Mouse (Mus musculus): ENCODE measurements around the gene Rgcc.
A peak's percentile ranks its signal among the peaks of the same experiment; 100 is the strongest.

Gene Rgcc

DNA sequence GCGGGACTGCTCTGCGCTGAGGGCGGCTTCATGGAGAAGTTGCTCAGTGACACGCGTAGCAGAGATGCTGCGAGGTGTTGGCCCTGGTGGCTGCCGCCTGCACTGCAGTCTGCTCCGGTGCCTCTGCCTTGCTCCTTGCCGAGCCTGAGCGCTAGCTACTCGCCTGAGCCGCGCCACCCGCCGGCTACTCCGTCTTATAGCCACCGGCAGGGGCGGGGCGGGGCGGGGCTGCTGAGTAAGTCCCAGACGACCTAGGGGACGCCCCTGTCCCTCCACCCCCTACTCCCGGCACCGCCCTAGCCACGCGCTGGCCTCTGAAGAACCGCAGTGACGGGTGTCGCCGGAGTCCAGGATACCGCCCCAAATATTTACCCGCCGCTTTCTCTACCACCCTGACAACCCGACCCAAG lies at the start of gene Rgcc:
TSS of gene Rgcc (minus strand) at position 180 of the 410 bp plus-strand sequence.
- DNase-seq = peak; percentile 99

DNA sequence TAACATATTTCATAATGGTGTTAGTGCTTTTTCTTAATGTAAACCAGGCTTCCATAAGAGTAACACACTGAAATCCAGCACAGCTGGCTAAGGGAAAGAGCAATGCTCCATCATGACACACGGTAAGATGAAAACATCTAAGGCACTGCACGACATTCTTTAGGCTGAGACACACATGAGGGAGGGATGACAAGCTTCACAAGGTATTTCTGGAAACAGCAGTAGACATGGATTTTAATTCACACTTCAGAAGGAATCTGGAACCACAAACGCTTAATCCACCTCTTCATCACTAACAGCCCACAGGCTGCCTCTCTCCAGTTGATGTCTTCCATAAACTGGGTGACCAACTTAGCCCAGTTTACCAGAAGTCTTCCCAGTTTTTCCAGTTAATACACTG lies 44.9 kb upstream of the Rgcc start:
- DNase-seq = no peak

DNA sequence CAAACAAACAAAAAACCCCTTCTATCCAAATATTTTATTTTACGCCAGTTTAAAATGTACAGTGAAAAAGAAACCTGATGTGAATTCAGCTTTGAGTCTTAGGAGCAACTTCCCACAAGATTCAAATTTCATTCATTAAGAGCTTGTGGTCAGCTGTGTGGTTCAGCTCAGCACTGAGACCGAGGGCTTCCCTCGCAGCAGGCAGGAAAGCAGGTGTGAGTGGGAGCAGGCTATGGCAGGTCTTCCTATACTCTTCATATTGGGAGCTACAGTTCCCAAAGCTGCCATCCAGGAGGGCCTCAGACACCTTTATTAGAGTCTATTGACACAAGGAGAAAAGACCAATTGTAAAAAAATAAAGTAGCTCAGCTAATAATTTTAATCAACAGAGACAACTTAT lies 34.2 kb upstream of the Rgcc start:
- DNase-seq = no peak

DNA sequence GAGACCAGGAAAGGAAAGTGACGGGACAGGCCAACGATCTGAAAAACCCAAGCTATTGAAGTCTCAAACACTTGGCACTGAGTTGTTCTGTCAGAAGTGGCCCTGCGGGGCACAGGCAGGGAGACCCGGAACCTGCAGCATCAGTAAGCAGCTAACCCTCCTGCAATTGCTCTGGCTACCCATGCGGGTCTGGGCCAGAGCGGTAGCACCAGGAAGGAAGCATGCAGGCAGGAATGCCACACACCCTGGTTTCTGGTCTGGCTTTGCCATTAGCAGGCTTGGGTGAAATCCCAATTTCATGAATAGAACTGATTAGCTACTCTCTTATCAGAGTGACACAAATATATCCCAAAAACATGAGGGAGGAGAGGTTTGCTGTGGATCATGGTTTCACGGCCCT lies 30.5 kb upstream of the Rgcc start:
- no peak for DNase-seq

DNA sequence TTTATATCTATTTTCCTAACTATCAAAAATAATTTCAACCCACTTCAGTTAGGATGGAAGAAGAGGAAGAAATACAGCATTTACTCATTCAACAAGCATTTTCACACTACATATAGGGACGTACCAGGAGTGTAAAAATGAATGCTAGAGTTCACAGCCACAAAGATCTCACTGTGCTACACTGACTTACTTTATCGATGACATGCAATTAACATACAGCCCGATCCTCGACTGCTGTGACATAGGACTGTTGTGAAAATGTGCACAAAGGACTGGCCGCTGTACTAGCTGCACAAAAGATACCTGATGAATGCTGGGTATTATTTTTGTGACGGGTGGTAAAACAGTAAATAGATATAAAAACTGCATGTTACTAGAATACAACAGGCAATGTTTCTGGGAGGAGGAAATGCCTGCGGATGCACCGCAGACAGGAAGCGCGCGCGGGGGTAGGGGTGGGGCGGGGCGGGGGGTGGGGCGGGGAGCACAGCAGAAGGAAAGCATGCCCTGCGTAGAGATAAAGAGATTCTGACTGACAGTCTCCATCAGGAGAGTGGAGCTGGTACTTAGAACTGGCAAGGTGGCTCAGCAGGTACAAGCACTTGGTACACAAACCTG lies 29.6 kb upstream of the Rgcc start:
- DNase-seq = peak in 1 of 2 experiments; percentile 39

DNA sequence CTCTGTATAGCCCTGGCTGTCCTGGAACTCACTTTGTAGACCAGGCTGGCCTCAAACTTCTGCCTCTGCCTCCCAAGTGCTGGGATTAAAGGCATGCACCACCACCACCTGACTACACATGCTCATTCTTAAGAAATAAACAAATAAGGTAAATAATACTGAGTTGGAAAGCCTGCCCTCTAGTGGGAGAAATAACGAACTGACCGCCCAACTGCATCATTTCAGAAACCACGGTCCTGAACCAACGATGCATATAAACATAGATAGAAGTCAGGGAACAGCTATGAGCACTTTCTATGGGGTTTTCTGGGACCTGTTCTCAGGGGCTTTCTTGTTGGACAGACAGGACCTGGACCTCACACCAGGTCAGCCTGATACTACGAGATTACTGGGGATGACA lies 25.6 kb upstream of the Rgcc start:
- no peak for DNase-seq

DNA sequence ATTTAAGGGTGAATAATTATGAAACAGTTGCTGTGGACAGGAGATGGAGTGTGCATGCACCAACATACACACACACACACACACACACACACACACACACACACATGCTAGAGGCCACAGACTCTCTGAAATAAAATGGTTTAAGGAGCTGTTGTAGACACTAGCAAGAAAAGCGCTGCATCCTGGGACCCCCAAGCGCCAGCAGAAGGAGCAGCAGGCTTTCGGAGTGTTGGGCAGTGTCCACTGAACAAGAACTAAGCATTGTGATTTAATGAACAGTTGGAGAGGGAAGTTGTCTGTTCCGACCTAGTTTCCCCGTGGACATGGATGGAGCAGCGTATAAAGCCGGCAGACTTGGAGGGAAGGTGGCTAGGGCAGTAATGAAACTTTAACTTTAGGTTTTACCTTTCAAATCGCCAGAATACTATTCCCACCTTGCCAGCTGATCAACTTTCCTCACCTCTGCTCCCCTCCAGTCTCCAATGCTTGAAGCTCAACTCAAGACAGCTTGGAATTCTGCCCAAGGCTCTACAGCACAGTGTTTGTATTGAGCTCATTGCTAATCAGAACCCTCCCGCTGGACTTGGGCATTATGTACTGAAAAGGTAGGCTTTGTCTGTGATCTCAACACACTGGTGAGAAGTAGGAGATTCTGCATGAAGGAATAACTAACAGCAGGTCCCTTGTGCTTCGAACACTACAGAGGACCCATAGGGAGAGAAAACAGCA lies 22.8 kb upstream of the Rgcc start:
- no peak for DNase-seq

DNA sequence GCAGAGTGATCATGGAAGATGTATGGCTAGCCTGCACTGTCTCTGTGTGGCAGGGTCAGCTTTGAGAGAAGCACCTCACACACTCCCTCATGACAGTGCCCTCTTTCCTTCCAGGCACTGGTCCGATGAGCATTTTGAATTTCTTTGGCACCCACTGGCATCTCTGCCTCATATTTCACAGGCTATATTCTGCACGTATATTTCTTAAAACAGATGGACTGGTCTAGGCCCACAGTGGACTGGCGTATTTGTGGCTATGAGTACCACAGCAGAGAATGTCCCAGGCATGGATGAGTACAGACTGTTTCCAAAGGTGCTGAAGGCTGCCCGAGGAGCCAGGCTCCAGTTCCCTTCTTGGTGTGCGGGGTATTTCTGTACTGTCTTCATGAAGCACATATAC lies 20.4 kb upstream of the Rgcc start:
- DNase-seq = no peak

DNA sequence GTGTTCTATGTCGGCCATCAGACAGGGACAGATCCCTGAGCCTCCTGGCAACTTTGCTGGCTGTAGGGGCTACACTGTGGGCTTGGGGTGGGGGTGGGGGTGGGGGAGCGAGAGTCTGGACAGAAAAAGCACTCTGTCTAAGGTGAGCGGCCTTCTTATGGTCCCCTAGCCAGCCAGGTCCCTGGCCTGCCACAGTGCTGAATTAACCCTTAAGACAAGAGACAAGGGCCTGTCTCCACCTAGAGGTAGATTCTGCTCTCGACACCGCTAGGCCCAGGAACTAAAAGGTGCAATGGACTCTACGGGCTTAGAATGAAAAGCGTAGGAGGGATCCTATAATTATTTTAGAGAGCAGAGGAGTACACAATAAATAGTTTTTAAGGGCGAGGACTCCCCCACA lies 19.7 kb upstream of the Rgcc start:
- DNase-seq = peak; percentile 71

DNA sequence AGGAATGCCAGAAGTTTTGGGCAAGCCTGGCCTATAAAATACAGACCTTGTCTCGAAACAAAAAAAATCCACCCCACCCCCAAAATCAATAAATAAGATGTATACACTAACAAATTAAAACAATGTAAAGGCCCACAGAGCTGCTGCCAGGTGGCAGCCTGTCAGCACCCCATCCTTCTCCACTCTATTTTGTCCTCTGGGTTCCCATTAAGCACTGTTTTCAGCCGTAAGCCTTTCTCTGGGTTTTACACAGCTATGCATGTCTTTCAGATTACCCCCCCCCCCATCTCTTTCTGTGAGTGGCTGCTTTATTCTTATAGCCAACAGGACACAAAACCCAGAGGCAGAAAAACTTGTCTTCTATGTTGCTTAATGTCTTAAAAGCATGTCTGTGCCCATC lies 16.2 kb upstream of the Rgcc start:
- peak in 1 of 2 experiments; percentile 8 for DNase-seq

DNA sequence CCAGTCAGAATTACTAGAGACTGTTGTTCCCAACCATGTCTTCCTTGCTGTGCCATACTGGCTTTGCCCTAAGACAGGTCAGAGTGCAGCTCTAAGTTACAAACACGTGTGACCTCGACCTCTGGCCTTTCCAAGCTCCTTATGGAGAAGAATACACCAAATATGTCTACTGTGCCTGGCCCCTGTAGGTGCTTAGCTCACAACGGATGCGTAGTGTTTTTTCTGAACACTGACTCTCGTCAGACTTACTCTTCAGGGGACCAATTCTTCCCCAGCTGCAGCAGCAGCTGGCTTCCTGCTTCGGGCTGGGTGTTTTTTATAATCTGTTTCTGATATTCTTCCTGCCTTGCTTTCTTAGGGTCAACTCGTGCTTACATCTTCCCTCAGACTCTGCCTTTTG lies 14.4 kb upstream of the Rgcc start:
- DNase-seq = peak; percentile 48 to 65

DNA sequence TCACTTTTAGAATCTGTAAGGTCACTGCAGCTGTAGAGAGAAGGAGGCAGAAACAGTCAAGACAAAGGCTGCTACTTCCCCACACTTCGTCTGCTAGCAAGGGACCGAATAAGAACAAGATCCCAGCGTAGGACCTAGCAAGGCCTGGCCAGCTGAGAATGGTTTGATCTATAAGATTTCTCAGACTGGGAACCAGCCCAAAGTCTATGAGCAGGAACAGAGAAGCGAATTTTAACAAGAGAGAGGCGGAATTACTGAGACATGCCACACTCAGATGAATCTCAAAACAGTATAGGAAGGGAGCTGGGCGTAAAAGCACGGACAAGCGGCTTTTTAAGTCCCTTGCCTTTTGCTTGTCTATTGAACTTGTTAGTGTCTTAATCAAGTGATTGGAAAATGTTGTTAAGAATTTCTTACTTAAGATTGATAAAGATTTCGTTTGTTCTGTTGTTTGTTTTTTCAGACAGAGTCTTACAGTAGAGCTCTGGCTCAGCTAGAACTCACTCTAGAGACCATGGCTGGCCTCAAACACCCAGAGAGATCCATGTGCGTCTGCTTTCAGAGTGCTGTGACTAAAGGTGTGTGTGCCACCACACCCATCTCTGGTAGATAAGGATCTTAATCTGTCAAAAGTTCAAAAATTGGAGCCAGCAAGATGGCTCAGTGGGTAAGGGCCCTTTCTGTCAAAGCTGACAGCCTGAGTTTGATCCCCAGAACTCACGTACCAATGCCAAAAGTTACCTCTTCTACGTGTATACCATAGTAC lies 13.0 kb upstream of the Rgcc start:
- peak in 1 of 2 experiments; percentile 24 for DNase-seq

DNA sequence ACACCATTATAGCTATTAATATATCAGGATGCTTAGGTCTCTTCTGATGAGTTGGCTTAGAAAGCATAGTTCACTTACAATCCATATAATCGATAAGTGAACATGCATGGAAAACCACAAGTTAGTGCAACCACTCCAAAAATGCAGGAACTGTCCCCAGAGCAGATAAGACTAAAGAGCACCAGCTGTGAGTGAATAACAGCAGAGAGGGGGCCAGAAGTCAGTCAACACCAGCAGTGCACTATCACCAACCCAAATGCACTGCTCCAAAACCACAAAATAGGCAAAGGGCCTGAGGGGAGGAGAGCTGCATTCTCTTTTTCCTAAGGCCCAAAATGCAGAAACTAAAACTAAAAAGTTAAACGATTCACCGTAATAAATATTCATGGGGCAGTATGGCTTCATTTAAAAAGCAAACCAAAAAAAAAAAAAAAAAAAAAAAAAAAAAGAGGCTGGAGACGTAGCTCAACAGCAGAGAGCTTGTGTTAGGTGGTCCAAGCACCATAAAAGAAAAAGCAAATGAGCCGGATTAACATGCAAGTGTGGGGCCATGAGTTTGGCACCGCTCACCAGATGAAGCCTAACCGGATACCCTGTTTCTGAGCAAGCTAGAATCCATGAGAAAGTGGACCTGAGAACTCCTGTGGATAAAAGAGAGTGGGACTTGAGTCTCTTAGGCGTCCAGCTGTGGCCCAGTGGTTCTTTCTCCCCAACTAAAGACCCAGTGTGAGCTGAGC lies 12.2 kb upstream of the Rgcc start:
- peak in 1 of 2 experiments; percentile 28 for DNase-seq

DNA sequence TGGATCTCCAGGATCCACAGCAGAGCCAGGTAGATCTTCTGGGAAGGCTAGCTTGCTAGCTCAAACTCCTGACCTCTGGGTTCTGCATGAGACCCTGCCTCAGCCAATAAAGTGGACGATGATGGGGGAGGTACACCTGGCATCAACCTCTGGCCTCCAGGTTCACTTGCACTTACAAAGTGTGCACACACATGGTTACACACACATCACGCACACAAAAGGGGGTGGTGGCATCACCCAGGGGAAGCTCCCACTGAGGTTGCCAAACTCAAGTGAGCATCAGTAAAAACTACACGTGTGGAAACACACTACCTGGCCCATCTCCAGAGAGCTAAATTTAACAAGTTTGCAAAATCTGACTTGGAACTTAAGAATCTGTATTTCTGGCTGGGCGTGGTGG lies 11.3 kb upstream of the Rgcc start:
- DNase-seq = peak in 1 of 2 experiments; percentile 18

DNA sequence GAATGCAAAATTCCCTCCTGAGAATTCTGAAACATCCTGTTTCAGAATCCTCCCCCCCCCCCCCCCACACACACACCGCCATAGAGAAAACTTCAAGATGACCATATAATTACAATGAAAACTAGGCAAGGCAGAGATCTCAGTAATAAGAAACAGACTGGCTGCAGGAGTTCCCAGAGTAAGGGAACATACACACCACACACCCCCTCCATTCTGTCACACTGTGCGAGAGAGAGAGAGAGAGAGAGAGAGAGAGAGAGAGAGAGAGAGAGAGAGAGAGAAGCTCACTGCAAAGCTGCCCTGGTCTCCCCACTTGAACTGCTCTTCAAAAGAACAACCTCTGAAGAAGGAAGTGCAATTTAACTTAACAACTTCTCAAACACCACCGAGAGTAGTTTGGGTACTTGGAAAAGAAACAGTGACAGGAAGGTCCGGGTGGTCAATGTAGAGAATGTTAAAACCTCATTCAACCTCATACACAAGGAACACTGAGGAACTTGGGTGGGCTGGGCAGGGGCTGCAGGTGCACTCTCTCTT lies 10.5 kb upstream of the Rgcc start:
- DNase-seq = no peak

DNA sequence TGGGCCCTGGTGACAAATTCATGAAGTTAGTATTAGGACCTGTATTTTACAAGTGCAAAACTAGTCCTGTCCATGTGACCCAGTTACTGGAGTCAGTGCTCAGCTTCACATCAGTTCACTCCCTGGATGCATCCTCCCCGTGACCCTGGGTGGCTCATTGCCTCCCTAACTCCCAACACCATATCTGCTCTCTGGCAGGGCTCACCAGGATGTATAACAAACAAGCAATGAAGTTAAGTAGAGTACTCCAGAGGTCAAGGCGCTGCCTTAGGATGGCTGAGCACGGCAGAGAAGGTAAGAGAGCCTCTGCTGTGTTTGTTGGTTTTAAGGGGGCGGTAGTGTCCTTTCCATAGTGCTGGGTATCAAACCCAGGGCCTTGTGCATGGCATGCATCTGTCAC lies 7.7 kb upstream of the Rgcc start:
- no peak for DNase-seq

DNA sequence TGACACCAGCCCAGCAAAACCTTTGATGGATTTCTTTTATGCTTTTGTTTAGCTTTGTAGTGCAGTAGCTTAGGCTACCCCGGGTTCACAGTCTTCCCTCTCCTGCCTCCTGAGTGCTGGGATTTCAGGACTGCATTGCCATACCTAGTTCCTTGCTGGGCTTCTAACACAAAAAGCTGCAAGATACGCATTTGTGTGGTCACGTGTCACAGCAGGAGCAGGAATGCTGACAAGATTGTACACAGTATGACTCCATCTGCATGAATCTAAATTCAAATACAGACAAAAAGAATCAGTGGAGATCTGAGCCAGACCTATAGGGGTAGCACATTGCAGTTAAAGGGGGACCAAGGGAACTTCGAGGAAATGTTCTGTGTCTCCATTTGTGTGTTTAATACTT lies 6.9 kb upstream of the Rgcc start:
- DNase-seq = no peak

DNA sequence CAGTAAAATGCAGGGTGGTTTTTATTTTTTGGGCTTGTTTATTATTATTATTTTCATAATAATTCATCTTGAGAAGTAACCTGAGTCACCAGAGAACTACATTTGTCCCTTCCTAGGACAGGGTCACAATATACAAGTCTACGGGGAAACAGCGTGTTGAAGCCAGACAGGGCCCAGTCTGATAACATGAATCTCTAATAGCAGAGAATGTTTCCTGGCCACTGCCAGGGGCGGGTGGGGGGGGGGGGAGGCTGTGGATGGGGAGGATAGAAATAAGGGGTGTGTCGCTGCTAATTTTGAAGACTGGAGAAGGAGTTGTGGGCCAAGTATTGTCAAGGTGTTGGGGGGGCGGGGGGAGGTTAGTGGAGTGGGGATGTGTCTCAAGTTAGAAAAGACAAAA lies 6.5 kb upstream of the Rgcc start:
- DNase-seq = no peak

DNA sequence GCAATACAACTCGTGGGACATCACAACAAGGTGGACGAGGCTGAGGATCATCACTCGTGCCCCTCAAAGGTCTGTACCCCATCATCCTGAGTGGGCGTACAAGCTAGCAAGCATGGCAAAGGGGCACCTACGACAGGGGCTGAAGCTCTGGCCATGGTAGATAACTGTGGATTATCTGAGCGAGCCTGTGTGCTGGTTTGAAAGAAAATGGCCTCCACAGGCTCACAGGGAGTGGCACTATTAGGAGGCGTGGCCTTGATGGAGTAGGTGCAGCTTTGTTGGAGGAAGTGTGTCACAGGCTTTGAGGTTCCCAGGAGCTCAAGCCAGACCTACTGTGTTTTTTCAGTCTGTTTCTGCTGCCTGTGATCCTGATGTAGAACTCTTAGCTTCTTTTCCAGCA lies 5.7 kb upstream of the Rgcc start:
- no peak for DNase-seq

DNA sequence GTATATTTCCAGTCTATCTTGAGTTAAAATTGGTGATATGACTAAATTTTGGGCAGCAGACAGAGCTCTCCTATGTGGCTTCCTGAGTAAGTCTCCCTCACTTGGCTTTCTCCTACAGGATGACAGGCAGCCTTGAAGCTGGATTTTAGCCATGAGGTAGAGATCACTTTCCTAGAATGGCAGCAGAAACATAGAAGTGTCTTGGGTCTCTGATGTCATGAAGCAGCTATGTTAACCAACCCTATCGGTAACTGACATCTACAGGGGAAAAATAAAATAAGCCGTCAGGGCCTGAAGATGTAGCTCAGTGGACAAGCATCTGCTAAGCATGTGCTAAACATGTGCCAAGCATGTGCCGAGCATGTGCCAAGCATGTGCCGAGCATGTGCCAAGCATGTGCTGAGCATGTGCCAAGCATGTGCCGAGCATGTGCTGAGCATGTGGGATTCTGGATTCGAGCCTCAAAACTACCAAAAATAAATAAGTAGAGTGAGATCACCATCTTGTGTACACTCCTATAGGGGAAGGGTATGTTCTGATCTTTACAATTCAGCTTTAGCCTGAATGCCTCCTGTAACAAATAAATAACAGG lies 3.5 kb upstream of the Rgcc start:
- no peak for DNase-seq

DNA sequence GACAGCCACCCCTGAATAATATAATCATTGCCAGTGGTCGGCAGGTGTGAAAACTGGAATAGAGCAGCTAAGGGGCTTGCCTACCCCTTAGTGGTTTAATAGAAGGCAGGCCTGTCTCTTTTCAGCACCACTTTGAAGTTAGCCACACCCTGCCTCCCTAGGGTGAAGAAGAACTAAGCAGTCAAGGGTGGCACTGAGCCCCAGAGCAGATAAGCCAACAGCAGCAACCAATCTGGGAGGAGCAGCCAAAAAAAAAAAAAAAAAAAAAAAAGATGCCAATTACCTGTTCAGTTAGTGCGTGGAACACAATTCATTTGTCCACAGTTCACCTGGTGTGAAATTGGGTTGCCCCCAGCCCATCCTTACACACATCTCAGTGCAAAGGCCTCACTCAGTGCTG lies 1.7 kb upstream of the Rgcc start:
- DNase-seq = no peak

DNA sequence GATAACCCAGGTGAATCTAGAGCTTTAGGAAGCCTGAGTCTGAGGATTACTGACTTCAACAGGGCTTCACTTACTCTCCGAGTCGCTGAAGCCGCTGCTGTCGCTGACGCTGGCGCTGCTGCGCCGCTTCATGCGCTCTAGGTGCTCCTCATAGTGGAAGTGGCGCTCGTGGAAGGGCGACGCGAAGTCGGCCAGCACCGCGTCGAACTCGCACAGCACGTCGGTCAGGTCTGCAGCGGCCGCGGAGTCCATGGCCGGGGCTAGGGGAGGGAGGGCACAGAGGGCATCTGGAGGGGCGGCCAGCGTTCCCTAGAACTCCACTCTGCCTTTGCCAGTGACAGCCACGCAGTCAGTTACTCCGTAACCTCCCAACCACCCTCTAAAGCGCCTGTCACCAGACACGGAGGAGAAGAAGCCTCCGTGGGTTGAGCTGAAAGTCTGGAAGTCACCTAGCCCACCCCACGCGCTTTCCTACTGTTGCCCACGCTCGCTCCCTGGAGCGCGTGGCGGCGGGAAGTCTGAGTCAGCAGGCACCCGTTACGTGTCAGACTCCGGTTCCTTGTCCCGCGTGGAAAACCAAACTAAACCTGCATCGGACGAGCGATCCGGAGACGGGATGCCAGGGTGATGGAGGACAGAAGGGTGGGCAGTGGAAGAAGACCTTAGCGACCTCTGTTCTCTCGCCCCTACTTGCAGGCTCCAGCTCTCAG lies 649 bp downstream of the Rgcc start:
- DNase-seq = peak; percentile 61 to 71

Data from thymus, postnatal 36 days (tissue).